ENCODE assay signal across 9 mouse cellular contexts in genomic region chr9:61985183-61985863, GRCm38 (mm10). TPM values are rescaled to one million over a fixed set of nuclear protein-coding genes. Genes with fewer than 3 reads are reported as not detected.
A peak's percentile ranks its signal among the peaks of the same experiment; 100 is the strongest.
DNase-seq lines count a peak whose midpoint lies in the region; ATAC-seq and TF ChIP-seq lines count a peak whose summit lies in the region.
"Had no signal": no experiment of that assay in that cellular context is flagged by ENCODE, and none has a peak within 500 bp of the region (broad histone marks: within the 10 kb centered on the region; RNA-seq: fewer than 3 reads in every experiment).

No protein-coding gene starts in this region.

- DNase-seq in testis, postnatal 14 days (ENCODE audit: low spot score): no peak
- peak; percentile 62 to 71 for DNase-seq in adrenal gland, adult 18-20 months (ENCODE audit: low spot score in 2 of 2)
- DNase-seq in embryonic facial prominence, embryonic 14.5 days (ENCODE audit: low spot score): peak; percentile 60
- DNase-seq in induced T-regulatory cell, adult 2 months (ENCODE audit: low read depth): peak; percentile 79
- DNase-seq in lung, embryonic 14.5 days: peak; percentile 77
- DNase-seq in right cerebral cortex, postnatal 25 days: peak; percentile 23

- H3K9me3 ChIP-seq in embryonic facial prominence, embryonic 14.5 days (ENCODE audit: control insufficient read depth, low read length): no peaks in the 10 kb centered on the region
- H3K9me3 ChIP-seq in lung, embryonic 14.5 days (ENCODE audit: low read depth, low read length): no peaks in the 10 kb centered on the region
- H3K9me3 ChIP-seq: heart, embryonic 15.5 days; neural tube, embryonic 13.5 days had no signal

- H3K4me3 ChIP-seq in testis, adult 2 months (ENCODE audit: control insufficient read depth, low read depth, low read length): no peak overlapping the region
- H3K4me3 ChIP-seq in embryonic facial prominence, embryonic 14.5 days (ENCODE audit: low read depth, low read length): no peak overlapping the region
- H3K4me3 ChIP-seq in lung, embryonic 14.5 days (ENCODE audit: low read depth, low read length): no peak overlapping the region
- H3K4me3 ChIP-seq: heart, embryonic 15.5 days; neural tube, embryonic 13.5 days had no signal

- H3K4me1 ChIP-seq in testis, adult 2 months (ENCODE audit: control insufficient read depth, insufficient read depth, low read length): peaks cover 2% of the 10 kb centered on the region; the same call in 1 of the 2 replicates
- no peaks in the 10 kb centered on the region for H3K4me1 ChIP-seq in embryonic facial prominence, embryonic 14.5 days (ENCODE audit: control insufficient read depth, insufficient read depth, low read length)
- no peaks in the 10 kb centered on the region for H3K4me1 ChIP-seq in lung, embryonic 14.5 days (ENCODE audit: insufficient read depth)
- H3K4me1 ChIP-seq: neural tube, embryonic 13.5 days had no signal

- no peak for ATAC-seq in embryonic facial prominence, embryonic 14.5 days (ENCODE audit: low read depth)
- 0 out of 2 replicates have a peak, but pooled peaks have one; percentile 33 for ATAC-seq in lung, embryonic 14.5 days (ENCODE audit: insufficient read depth)

- no peaks in the 10 kb centered on the region for H3K27me3 ChIP-seq in testis, adult 2 months (ENCODE audit: control insufficient read depth, insufficient read depth, low read length)
- H3K27me3 ChIP-seq in embryonic facial prominence, embryonic 14.5 days (replicated peaks; ENCODE audit: control insufficient read depth, insufficient read depth, low read length): no peaks in the 10 kb centered on the region
- H3K27me3 ChIP-seq in lung, embryonic 14.5 days (ENCODE audit: insufficient read depth, low read length): no peaks in the 10 kb centered on the region
- H3K27me3 ChIP-seq: heart, embryonic 15.5 days; neural tube, embryonic 13.5 days had no signal

- WGBS in embryonic facial prominence, embryonic 14.5 days: 40% methylated on average over 11 of the region's 11 CpGs
- 42% methylated on average over 11 of the region's 11 CpGs for WGBS in lung, embryonic 14.5 days

- no peak for TF ChIP-seq POLR2A in testis, adult 2 months (IDR thresholded peaks at IDR 0.05; ENCODE audit: control insufficient read depth, low read depth, low read length)

- no peak overlapping the region for H3K27ac ChIP-seq in testis, adult 2 months (ENCODE audit: control insufficient read depth, insufficient read depth, low read depth, low read length)
- no peak overlapping the region for H3K27ac ChIP-seq in embryonic facial prominence, embryonic 14.5 days (replicated peaks; ENCODE audit: low read depth, low read length)
- no peak overlapping the region for H3K27ac ChIP-seq in lung, embryonic 14.5 days (ENCODE audit: low read depth)
- H3K27ac ChIP-seq: heart, embryonic 15.5 days; neural tube, embryonic 13.5 days had no signal

- no peak overlapping the region for H3K4me2 ChIP-seq in embryonic facial prominence, embryonic 14.5 days (ENCODE audit: low read depth, low read length)
- H3K4me2 ChIP-seq in lung, embryonic 14.5 days: no peak overlapping the region
- H3K4me2 ChIP-seq: heart, embryonic 15.5 days; neural tube, embryonic 13.5 days had no signal

- TF ChIP-seq CTCF in testis, adult 2 months (IDR thresholded peaks at IDR 0.05; ENCODE audit: control insufficient read depth, insufficient read depth, insufficient replicate concordance, low read depth, low read length): peak; percentile 47; the same call in 1 of the 2 replicates
- peak; percentile 74 for TF ChIP-seq CTCF in lung, embryonic 14.5 days (IDR thresholded peaks at IDR 0.05; ENCODE audit: low read depth)

- H3K9ac ChIP-seq in embryonic facial prominence, embryonic 14.5 days (ENCODE audit: low read depth, low read length): no peak overlapping the region
- H3K9ac ChIP-seq in lung, embryonic 14.5 days: no peak overlapping the region
- H3K9ac ChIP-seq: heart, embryonic 15.5 days; neural tube, embryonic 13.5 days had no signal

- no peaks in the 10 kb centered on the region for H3K36me3 ChIP-seq in testis, adult 2 months (ENCODE audit: control insufficient read depth, insufficient read depth, low read length)
- H3K36me3 ChIP-seq in embryonic facial prominence, embryonic 14.5 days (ENCODE audit: control insufficient read depth, insufficient read depth, low read length): no peaks in the 10 kb centered on the region
- H3K36me3 ChIP-seq in lung, embryonic 14.5 days (ENCODE audit: insufficient read depth): no peaks in the 10 kb centered on the region
- H3K36me3 ChIP-seq: heart, embryonic 15.5 days; neural tube, embryonic 13.5 days had no signal

RNA-seq across cellular contexts. Expression of gene Kif23, which starts 38.7 kb away (rescaled TPM):
- 8.4 and 12.8 TPM in 2 replicates for polyA plus RNA-seq in testis, adult 2 months (2012; rRNA removed)
- 1 to 10 TPM; 2.2 to 3.0 TPM for total RNA-seq in adrenal gland, adult 18-20 months (2021)
- polyA plus RNA-seq in embryonic facial prominence, embryonic 14.5 days (2014; fragmentation: Nextera tagmentation; extraction: Ambion mirVana): 93.0 and 98.3 TPM in 2 replicates
- 157 and 164 TPM in 2 replicates for polyA plus RNA-seq in lung, embryonic 14.5 days (2014; fragmentation: Nextera tagmentation; extraction: Ambion mirVana)

RNA-seq across cellular contexts. Expression of gene Paqr5, which starts 41.3 kb away (rescaled TPM):
- 804 and 867 TPM in 2 replicates for polyA plus RNA-seq in testis, adult 2 months (2012; rRNA removed)
- 1 to 10 TPM; 3.2 to 5.2 TPM for total RNA-seq in adrenal gland, adult 18-20 months (2021)
- polyA plus RNA-seq in embryonic facial prominence, embryonic 14.5 days (2014; fragmentation: Nextera tagmentation; extraction: Ambion mirVana): 7.3 and 7.4 TPM in 2 replicates
- 1.7 and 3.7 TPM in 2 replicates for polyA plus RNA-seq in lung, embryonic 14.5 days (2014; fragmentation: Nextera tagmentation; extraction: Ambion mirVana)

Comparison
In these comparisons a context has a peak if more than half of its experiments do, and no peak if none do; other contexts are left out.
1. RNA of gene Paqr5, which starts 41.3 kb away (polyA plus RNA-seq): 804 to 867 TPM in testis, adult 2 months; 7.3 to 7.4 TPM in embryonic facial prominence, embryonic 14.5 days and 1.7 to 3.7 TPM in lung, embryonic 14.5 days; every median in the first group is over 10 times any median in the second.